Mouse (Mus musculus) forebrain, embryonic 16.5 days (tissue): Measurements from ENCODE around the gene Ccnd3. TPM values are rescaled to one million over a fixed set of nuclear protein-coding genes. Genes with fewer than 3 reads are reported as not detected.

Experiments used
- ATAC-seq: fragments of 200-750 bp; cut with Nextera tagmentation; 2 replicates; pipeline ENCODE4 v1.8.0; 2017; ENCODE audit warnings: mild to moderate bottlenecking, moderate library complexity
- H3K27ac ChIP-seq: fragments of 300-500 bp; sonication (generic); 2 replicates; pipeline ENCODE4 v1.5.1; 2014; ENCODE audit warnings: low read length, control low read depth
- H3K27me3 ChIP-seq: fragments of 300-500 bp; sonication (generic); replicated peaks from 2 replicates; pipeline ENCODE4 v1.6.1; 2014; ENCODE audit warnings: low read length; ENCODE audit not compliant: control insufficient read depth, insufficient read depth
- H3K36me3 ChIP-seq: fragments of 300-500 bp; sonication (generic); 2 replicates; pipeline ENCODE4 v1.6.1; 2014; ENCODE audit not compliant: control insufficient read depth, insufficient read depth
- H3K4me1 ChIP-seq: fragments of 300-500 bp; sonication (generic); replicated peaks from 2 replicates; pipeline ENCODE4 v1.6.1; 2014; ENCODE audit warnings: low read length; ENCODE audit not compliant: control insufficient read depth, insufficient read depth
- H3K4me2 ChIP-seq: fragments of 300-500 bp; sonication (generic); 2 replicates; pipeline ENCODE4 v1.6.1; 2014; ENCODE audit warnings: mild to moderate bottlenecking, low read length, control low read depth
- H3K4me3 ChIP-seq: fragments of 300-500 bp; sonication (generic); replicated peaks from 2 replicates; pipeline ENCODE4 v1.5.1; 2014; ENCODE audit warnings: mild to moderate bottlenecking, low read length, control low read depth
- H3K9ac ChIP-seq: fragments of 300-500 bp; sonication (generic); replicated peaks from 2 replicates; pipeline ENCODE4 v1.6.1; 2014; ENCODE audit warnings: low read depth, low read length, control low read depth
- H3K9me3 ChIP-seq: fragments of 300-500 bp; sonication (generic); 2 replicates; pipeline ENCODE4 v1.6.1; 2016; ENCODE audit warnings: low read length; ENCODE audit not compliant: control insufficient read depth
- WGBS: fragments of 180-500 bp; shearing (Covaris S2); extraction: QIAGEN DNeasy Blood & Tissue Kit; methylation state at CpG from one replicate; pipeline ENCODE4 v1.1.7; 2014; 5-methylcytosine and 5-hydroxymethylcytosine counted together
- polyA plus RNA-seq: library from polyadenylated mRNA; unstranded; fragments of >200 nt; fragmentation: Nextera tagmentation; extraction: Ambion mirVana; gene quantifications from 2 replicates; pipeline ENCODE4 v1.2.1, GENCODE M21; 2015

The Ccnd3 gene
- polyA plus RNA-seq, 1 experiment from 2014 or later = 58.5 TPM

GRCm38 (mm10) chr17:47531387-47531818, 26.6 kb downstream of the Ccnd3 start:
- Histone ChIP-seq H3K36me3 (no peaks in the 10 kb centered on the region), H3K27me3 (no peaks in the 10 kb centered on the region), H3K4me3 (no peak overlapping the region), H3K27ac (no peak overlapping the region), H3K4me1 (no peaks in the 10 kb centered on the region), H3K9me3 (no peaks in the 10 kb centered on the region), H3K4me2 (no peak overlapping the region), H3K9ac (no peak overlapping the region)
- no peak for ATAC-seq
- WGBS = 45% methylated on average over 10 of the region's 10 CpGs

- Histone ChIP-seq H3K9ac (no peak overlapping the region), H3K36me3 (no peaks in the 10 kb centered on the region), H3K9me3 (no peaks in the 10 kb centered on the region), H3K27ac (no peak overlapping the region), H3K4me3 (no peak overlapping the region), H3K27me3 (no peaks in the 10 kb centered on the region), H3K4me1 (no peaks in the 10 kb centered on the region), H3K4me2 (no peak overlapping the region)
- WGBS = 89% methylated on average over 5 of the region's 5 CpGs
- ATAC-seq = no peak
These were observed 27.5 kb downstream of the Ccnd3 start for GRCm38 (mm10) chr17:47532364-47532763.

- no peak overlapping the region for H3K27ac ChIP-seq
- no peaks in the 10 kb centered on the region for H3K9me3 ChIP-seq
- no peak overlapping the region for H3K4me3 ChIP-seq
- no peak for ATAC-seq
- H3K4me1 ChIP-seq = no peaks in the 10 kb centered on the region
- H3K36me3 ChIP-seq = no peaks in the 10 kb centered on the region
- WGBS = 95% methylated on average over 13 of the region's 13 CpGs
- H3K9ac ChIP-seq = no peak overlapping the region
- no peaks in the 10 kb centered on the region for H3K27me3 ChIP-seq
- no peak overlapping the region for H3K4me2 ChIP-seq
These were observed 28.8 kb downstream of the Ccnd3 start for GRCm38 (mm10) chr17:47533691-47534090.

DNA sequence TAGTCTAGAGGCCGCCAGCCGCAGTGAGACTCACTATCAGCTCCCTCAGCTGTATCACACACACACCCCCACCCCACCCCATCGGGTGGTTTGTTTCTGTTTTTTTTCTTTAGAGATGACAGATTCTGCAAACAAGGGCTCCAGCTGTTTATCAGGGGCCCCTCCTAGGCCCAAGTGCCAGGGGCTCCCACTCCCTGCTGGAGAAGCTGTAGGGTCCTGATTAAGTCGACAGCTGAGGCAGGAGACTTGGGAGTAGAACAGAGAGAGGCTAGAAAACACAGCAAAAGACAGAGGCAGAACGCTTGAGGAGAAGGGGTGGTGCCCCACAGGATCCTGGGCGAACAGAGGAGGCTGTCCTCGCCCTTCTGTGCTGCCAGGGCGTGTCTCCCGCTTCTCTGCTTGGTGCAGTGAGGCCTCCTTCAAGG, 31.0 kb downstream of the Ccnd3 start:
- no peaks in the 10 kb centered on the region for H3K36me3 ChIP-seq
- no peak overlapping the region for H3K9ac ChIP-seq
- WGBS = 71% methylated on average over 9 of the region's 9 CpGs
- no peaks in the 10 kb centered on the region for H3K9me3 ChIP-seq
- no peak for ATAC-seq
- H3K27me3 ChIP-seq = no peaks in the 10 kb centered on the region
- H3K4me1 ChIP-seq = no peaks in the 10 kb centered on the region
- H3K4me2 ChIP-seq = no peak overlapping the region
- H3K4me3 ChIP-seq = no peak overlapping the region
- no peak overlapping the region for H3K27ac ChIP-seq

GRCm38 (mm10) chr17:47538049-47538448, 33.2 kb downstream of the Ccnd3 start:
- ATAC-seq = no peak
- H3K9me3 ChIP-seq = no peaks in the 10 kb centered on the region
- no peak overlapping the region for H3K27ac ChIP-seq
- no peak overlapping the region for H3K4me2 ChIP-seq
- H3K9ac ChIP-seq = no peak overlapping the region
- 78% methylated on average over 3 of the region's 3 CpGs for WGBS
- H3K27me3 ChIP-seq = no peaks in the 10 kb centered on the region
- H3K36me3 ChIP-seq = no peaks in the 10 kb centered on the region
- no peaks in the 10 kb centered on the region for H3K4me1 ChIP-seq
- no peak overlapping the region for H3K4me3 ChIP-seq

DNA sequence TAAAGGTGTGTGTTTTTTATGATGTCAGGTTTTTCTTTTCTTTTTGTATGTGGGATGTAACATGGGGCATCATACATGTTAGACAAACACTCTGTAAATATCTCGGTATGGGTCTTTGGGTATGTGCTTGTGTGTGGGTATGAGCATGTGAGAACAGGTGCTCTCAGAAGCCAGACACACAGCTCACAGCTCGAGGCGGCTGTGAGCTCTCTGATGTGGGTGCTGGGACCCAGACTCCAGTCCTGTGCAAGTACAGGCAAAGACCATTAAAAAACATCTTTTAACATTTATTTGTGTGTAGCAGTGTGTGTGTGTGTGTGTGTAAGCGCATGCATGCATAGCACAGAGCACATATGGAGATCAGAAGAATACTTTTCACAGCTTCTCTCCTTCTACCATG, 34.3 kb downstream of the Ccnd3 start:
- Histone ChIP-seq H3K9ac (no peak overlapping the region), H3K4me1 (no peaks in the 10 kb centered on the region), H3K27me3 (no peaks in the 10 kb centered on the region), H3K4me3 (no peak overlapping the region), H3K4me2 (no peak overlapping the region), H3K27ac (no peak overlapping the region), H3K36me3 (no peaks in the 10 kb centered on the region), H3K9me3 (no peaks in the 10 kb centered on the region)
- ATAC-seq = no peak
- WGBS = 93% methylated on average over 4 of the region's 4 CpGs

GRCm38 (mm10) chr17:47542061-47542460, 37.2 kb downstream of the Ccnd3 start:
- Histone ChIP-seq H3K9me3 (no peaks in the 10 kb centered on the region), H3K27me3 (no peaks in the 10 kb centered on the region), H3K4me1 (no peaks in the 10 kb centered on the region), H3K4me3 (no peak overlapping the region), H3K9ac (no peak overlapping the region), H3K4me2 (no peak overlapping the region), H3K27ac (no peak overlapping the region), H3K36me3 (no peaks in the 10 kb centered on the region)
- WGBS = 79% methylated on average over 2 of the region's 5 CpGs
- no peak for ATAC-seq

GRCm38 (mm10) chr17:47543051-47543650, 38.3 kb downstream of the Ccnd3 start:
- Histone ChIP-seq H3K27me3 (no peaks in the 10 kb centered on the region), H3K9ac (no peak overlapping the region), H3K4me1 (no peaks in the 10 kb centered on the region), H3K4me2 (no peak overlapping the region), H3K4me3 (no peak overlapping the region), H3K36me3 (no peaks in the 10 kb centered on the region), H3K27ac (no peak overlapping the region), H3K9me3 (no peaks in the 10 kb centered on the region)
- WGBS = 75% methylated on average over 7 of the region's 7 CpGs
- no peak for ATAC-seq

- no peak overlapping the region for H3K27ac ChIP-seq
- ATAC-seq = no peak
- no peaks in the 10 kb centered on the region for H3K4me1 ChIP-seq
- H3K9me3 ChIP-seq = no peaks in the 10 kb centered on the region
- H3K4me2 ChIP-seq = no peak overlapping the region
- no peak overlapping the region for H3K4me3 ChIP-seq
- 90% methylated on average over 12 of the region's 12 CpGs for WGBS
- no peaks in the 10 kb centered on the region for H3K27me3 ChIP-seq
- H3K36me3 ChIP-seq = no peaks in the 10 kb centered on the region
- H3K9ac ChIP-seq = no peak overlapping the region
These were observed 40.3 kb downstream of the Ccnd3 start for GRCm38 (mm10) chr17:47545154-47545553.

GRCm38 (mm10) chr17:47545861-47546331, 41.0 kb downstream of the Ccnd3 start:
- WGBS = 67% methylated on average over 17 of the region's 17 CpGs
- no peak for ATAC-seq
- Histone ChIP-seq H3K9ac (no peak overlapping the region; the same call in 1 of the 2 replicates), H3K9me3 (no peaks in the 10 kb centered on the region), H3K27ac (no peak overlapping the region; the same call in 1 of the 2 replicates), H3K4me2 (0 out of 2 replicates have a peak overlapping the region, but pooled peaks have one; percentile 2), H3K4me3 (no peak overlapping the region), H3K4me1 (no peaks in the 10 kb centered on the region), H3K36me3 (no peaks in the 10 kb centered on the region), H3K27me3 (no peaks in the 10 kb centered on the region)
